Mouse (Mus musculus): ENCODE measurements around the gene Tgif1. TPM values are rescaled to one million over a fixed set of nuclear protein-coding genes. Genes with fewer than 3 reads are reported as not detected.
"Not testable (repeated sequence)": the region's sequence is repeated elsewhere in the genome, so short reads cannot be mapped to it uniquely, and the experiment has no call there.

The Tgif1 gene
- polyA plus RNA-seq, 1 experiment = 45.2 TPM

- 53% methylated on average over 9 of the region's 9 CpGs for WGBS
- Histone ChIP-seq H3K4me1 (replicated peaks; ENCODE audit: control insufficient read depth, insufficient read depth, low read length) (no peaks in the 10 kb centered on the region; the same call in 1 of the 2 replicates), H3K27ac (ENCODE audit: control insufficient read depth, insufficient read depth, low read length) (no peak overlapping the region), H3K27me3 (ENCODE audit: control insufficient read depth, insufficient read depth, low read length) (no peaks in the 10 kb centered on the region), H3K4me3 (ENCODE audit: control insufficient read depth, insufficient read depth, low read length) (no peak overlapping the region), H3K36me3 (ENCODE audit: control insufficient read depth, insufficient read depth, low read length) (no peaks in the 10 kb centered on the region)
- no peak for DNase-seq
- TF ChIP-seq CTCF (IDR thresholded peaks at IDR 0.05; ENCODE audit: borderline replicate concordance, control insufficient read depth, extremely low read depth, insufficient read depth, low read length, poor library complexity) (no peak), POLR2A (IDR thresholded peaks at IDR 0.05; ENCODE audit: control insufficient read depth, extremely low read depth, insufficient read depth, low read length, poor library complexity) (no peak)
These were observed 20.8 kb downstream of the Tgif1 start for GRCm38 (mm10) chr17:70832544-70832943.

GRCm38 (mm10) chr17:70831591-70831990 is 21.8 kb downstream of the Tgif1 start:
- Histone ChIP-seq H3K36me3 (ENCODE audit: control insufficient read depth, insufficient read depth, low read length) (no peaks in the 10 kb centered on the region), H3K4me3 (ENCODE audit: control insufficient read depth, insufficient read depth, low read length) (no peak overlapping the region), H3K27me3 (ENCODE audit: control insufficient read depth, insufficient read depth, low read length) (no peaks in the 10 kb centered on the region), H3K27ac (ENCODE audit: control insufficient read depth, insufficient read depth, low read length) (no peak overlapping the region), H3K4me1 (replicated peaks; ENCODE audit: control insufficient read depth, insufficient read depth, low read length) (no peaks in the 10 kb centered on the region; the same call in 1 of the 2 replicates)
- DNase-seq = no peak
- TF ChIP-seq POLR2A (IDR thresholded peaks at IDR 0.05; ENCODE audit: control insufficient read depth, extremely low read depth, insufficient read depth, low read length, poor library complexity) (no peak), CTCF (IDR thresholded peaks at IDR 0.05; ENCODE audit: borderline replicate concordance, control insufficient read depth, extremely low read depth, insufficient read depth, low read length, poor library complexity) (no peak)
- 95% methylated on average over 4 of the region's 4 CpGs for WGBS

GRCm38 (mm10) chr17:70829943-70830715 is 23.2 kb downstream of the Tgif1 start:
- DNase-seq = no peak
- Histone ChIP-seq H3K36me3 (ENCODE audit: control insufficient read depth, insufficient read depth, low read length) (no peaks in the 10 kb centered on the region), H3K27me3 (ENCODE audit: control insufficient read depth, insufficient read depth, low read length) (no peaks in the 10 kb centered on the region), H3K27ac (ENCODE audit: control insufficient read depth, insufficient read depth, low read length) (no peak overlapping the region), H3K4me3 (ENCODE audit: control insufficient read depth, insufficient read depth, low read length) (no peak overlapping the region), H3K4me1 (replicated peaks; ENCODE audit: control insufficient read depth, insufficient read depth, low read length) (no peaks in the 10 kb centered on the region; the same call in 1 of the 2 replicates)
- WGBS = 93% methylated on average over 23 of the region's 23 CpGs
- TF ChIP-seq POLR2A (IDR thresholded peaks at IDR 0.05; ENCODE audit: control insufficient read depth, extremely low read depth, insufficient read depth, low read length, poor library complexity) (no peak), CTCF (IDR thresholded peaks at IDR 0.05; ENCODE audit: borderline replicate concordance, control insufficient read depth, extremely low read depth, insufficient read depth, low read length, poor library complexity) (no peak)

GRCm38 (mm10) chr17:70829217-70829616 is 24.1 kb downstream of the Tgif1 start:
- H3K4me3 ChIP-seq (ENCODE audit: control insufficient read depth, insufficient read depth, low read length) = no peak overlapping the region
- 83% methylated on average over 6 of the region's 6 CpGs for WGBS
- H3K27ac ChIP-seq (ENCODE audit: control insufficient read depth, insufficient read depth, low read length) = no peak overlapping the region
- H3K27me3 ChIP-seq (ENCODE audit: control insufficient read depth, insufficient read depth, low read length) = no peaks in the 10 kb centered on the region
- no peaks in the 10 kb centered on the region; the same call in 1 of the 2 replicates for H3K4me1 ChIP-seq (replicated peaks; ENCODE audit: control insufficient read depth, insufficient read depth, low read length)
- TF ChIP-seq CTCF (IDR thresholded peaks at IDR 0.05; ENCODE audit: borderline replicate concordance, control insufficient read depth, extremely low read depth, insufficient read depth, low read length, poor library complexity) = no peak
- no peak for TF ChIP-seq POLR2A (IDR thresholded peaks at IDR 0.05; ENCODE audit: control insufficient read depth, extremely low read depth, insufficient read depth, low read length, poor library complexity)
- no peaks in the 10 kb centered on the region for H3K36me3 ChIP-seq (ENCODE audit: control insufficient read depth, insufficient read depth, low read length)
- no peak for DNase-seq

- Histone ChIP-seq H3K36me3 (ENCODE audit: control insufficient read depth, insufficient read depth, low read length) (no peaks in the 10 kb centered on the region), H3K4me3 (ENCODE audit: control insufficient read depth, insufficient read depth, low read length) (no peak overlapping the region), H3K27me3 (ENCODE audit: control insufficient read depth, insufficient read depth, low read length) (no peaks in the 10 kb centered on the region), H3K4me1 (replicated peaks; ENCODE audit: control insufficient read depth, insufficient read depth, low read length) (no peaks in the 10 kb centered on the region), H3K27ac (ENCODE audit: control insufficient read depth, insufficient read depth, low read length) (no peak overlapping the region)
- TF ChIP-seq POLR2A (IDR thresholded peaks at IDR 0.05; ENCODE audit: control insufficient read depth, extremely low read depth, insufficient read depth, low read length, poor library complexity) (no peak), CTCF (IDR thresholded peaks at IDR 0.05; ENCODE audit: borderline replicate concordance, control insufficient read depth, extremely low read depth, insufficient read depth, low read length, poor library complexity) (no peak)
- 96% methylated on average over 2 of the region's 2 CpGs for WGBS
- no peak for DNase-seq
These were observed 24.8 kb downstream of the Tgif1 start for GRCm38 (mm10) chr17:70828569-70828968.

- TF ChIP-seq CTCF (IDR thresholded peaks at IDR 0.05; ENCODE audit: borderline replicate concordance, control insufficient read depth, extremely low read depth, insufficient read depth, low read length, poor library complexity) (no peak), POLR2A (IDR thresholded peaks at IDR 0.05; ENCODE audit: control insufficient read depth, extremely low read depth, insufficient read depth, low read length, poor library complexity) (no peak)
- H3K4me3 ChIP-seq (ENCODE audit: control insufficient read depth, insufficient read depth, low read length) = no peak overlapping the region
- WGBS = 93% methylated on average over 4 of the region's 4 CpGs
- no peaks in the 10 kb centered on the region for H3K36me3 ChIP-seq (ENCODE audit: control insufficient read depth, insufficient read depth, low read length)
- no peaks in the 10 kb centered on the region for H3K4me1 ChIP-seq (replicated peaks; ENCODE audit: control insufficient read depth, insufficient read depth, low read length)
- no peaks in the 10 kb centered on the region for H3K27me3 ChIP-seq (ENCODE audit: control insufficient read depth, insufficient read depth, low read length)
- DNase-seq = no peak
- no peak overlapping the region for H3K27ac ChIP-seq (ENCODE audit: control insufficient read depth, insufficient read depth, low read length)
These were observed 25.2 kb downstream of the Tgif1 start for GRCm38 (mm10) chr17:70828180-70828528.

- not testable (repeated sequence) for H3K4me3 ChIP-seq (ENCODE audit: control insufficient read depth, insufficient read depth, low read length); H3K36me3 ChIP-seq (ENCODE audit: control insufficient read depth, insufficient read depth, low read length); H3K27ac ChIP-seq (ENCODE audit: control insufficient read depth, insufficient read depth, low read length); DNase-seq; H3K27me3 ChIP-seq (ENCODE audit: control insufficient read depth, insufficient read depth, low read length); H3K4me1 ChIP-seq (replicated peaks; ENCODE audit: control insufficient read depth, insufficient read depth, low read length)
- WGBS = 93% methylated on average over 11 of the region's 11 CpGs
These were observed 25.7 kb downstream of the Tgif1 start for GRCm38 (mm10) chr17:70827463-70828179.
